In the genomic region with DNA sequence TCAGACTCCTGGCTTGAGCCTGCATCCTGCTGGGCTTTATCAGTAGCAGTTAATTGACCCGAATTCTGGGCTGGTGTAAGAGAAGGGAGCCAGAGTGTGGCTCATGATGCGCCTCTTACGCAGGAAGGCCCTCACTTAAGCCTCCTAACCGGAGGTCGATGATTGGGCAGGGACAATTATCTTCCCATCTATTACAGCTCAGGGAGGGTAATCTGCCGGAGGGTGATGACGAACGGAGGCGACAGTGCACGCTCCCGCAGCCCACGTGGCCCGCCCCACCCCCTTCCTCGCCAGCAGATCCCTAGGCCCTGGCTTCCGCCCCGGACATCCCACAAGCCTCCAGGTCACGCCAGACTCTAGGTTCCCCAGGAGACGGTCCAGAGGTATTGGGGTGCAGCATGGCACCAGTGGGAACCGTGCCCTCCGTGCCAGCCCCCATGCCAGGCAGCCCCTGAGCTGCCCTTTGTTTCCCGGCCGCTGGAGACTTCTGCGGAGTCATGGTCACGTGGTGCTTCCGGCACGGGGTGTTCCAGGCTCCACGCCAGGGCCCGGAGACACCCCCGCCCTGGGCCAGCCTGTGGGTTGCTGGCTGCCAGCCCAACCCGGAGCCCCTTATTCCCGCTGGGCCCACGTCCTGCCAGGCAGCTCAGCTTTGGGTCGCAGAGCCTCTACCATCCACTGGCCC, we compare ENCODE assay signal across 7 mouse cellular contexts. TPM values are rescaled to one million over a fixed set of nuclear protein-coding genes. Genes with fewer than 3 reads are reported as not detected.
DNase-seq lines count a peak whose midpoint lies in the region; ATAC-seq and TF ChIP-seq lines count a peak whose summit lies in the region.

No protein-coding gene starts in this region.

- DNase-seq in adrenal gland, postnatal 4 days (ENCODE audit: low spot score in 2 of 2): peak; percentile 57 to 61
- peak; percentile 92 for DNase-seq in heart, adult 8-10 months (ENCODE audit: low spot score)
- peak; percentile 94 for DNase-seq in kidney, adult 9 months
- DNase-seq in limb, embryonic 14.5 days (ENCODE audit: low spot score): peak; percentile 61
- DNase-seq in spleen, adult 2 months (ENCODE audit: low read depth in 1 of 2, low spot score in 2 of 2): peak; percentile 41 to 61

- H3K4me3 ChIP-seq in embryonic facial prominence, embryonic 13.5 days: peak overlapping the region; percentile 38
- peak overlapping the region; percentile 23 for H3K4me3 ChIP-seq in limb, embryonic 14.5 days (replicated peaks; ENCODE audit: low read length)
- H3K4me3 ChIP-seq in midbrain, embryonic 16.5 days (ENCODE audit: low read depth, low read length): peak overlapping the region; percentile 26
- H3K4me3 ChIP-seq in spleen, adult 2 months (ENCODE audit: extremely low read depth, insufficient read depth, insufficient read length): peak overlapping the region; percentile 54

- peak overlapping the region; percentile 72 for H3K9ac ChIP-seq in embryonic facial prominence, embryonic 13.5 days
- peak overlapping the region; percentile 65 for H3K9ac ChIP-seq in limb, embryonic 14.5 days (ENCODE audit: low read depth, low read length, severe bottlenecking)
- H3K9ac ChIP-seq in midbrain, embryonic 16.5 days (ENCODE audit: low read depth, low read length): peak overlapping the region; percentile 70

- H3K4me2 ChIP-seq in embryonic facial prominence, embryonic 13.5 days: peak overlapping the region; percentile 63
- H3K4me2 ChIP-seq in limb, embryonic 14.5 days (replicated peaks; ENCODE audit: low read depth, low read length, severe bottlenecking): peak overlapping the region; percentile 60
- peak overlapping the region; percentile 64 for H3K4me2 ChIP-seq in midbrain, embryonic 16.5 days (ENCODE audit: low read length)

- TF ChIP-seq POLR2A in limb, embryonic 14.5 days (IDR thresholded peaks at IDR 0.05; ENCODE audit: borderline replicate concordance, extremely low read depth, insufficient read depth, insufficient read length): no peak
- TF ChIP-seq POLR2A in spleen, adult 2 months (IDR thresholded peaks at IDR 0.05; ENCODE audit: low read depth, low read length): no peak

- 6% methylated on average over 33 of the region's 33 CpGs for WGBS in embryonic facial prominence, embryonic 13.5 days
- 7% methylated on average over 30 of the region's 33 CpGs for WGBS in limb, embryonic 14.5 days
- WGBS in midbrain, embryonic 16.5 days: 2% methylated on average over 33 of the region's 33 CpGs
- WGBS in spleen, adult 2 months: 3% methylated on average over 33 of the region's 33 CpGs

- no peaks in the 10 kb centered on the region for H3K9me3 ChIP-seq in embryonic facial prominence, embryonic 13.5 days
- no peaks in the 10 kb centered on the region for H3K9me3 ChIP-seq in limb, embryonic 14.5 days (ENCODE audit: control insufficient read depth, low read length)
- H3K9me3 ChIP-seq in midbrain, embryonic 16.5 days (replicated peaks; ENCODE audit: control insufficient read depth, low read length, poor library complexity, severe bottlenecking): no peaks in the 10 kb centered on the region

- no peaks in the 10 kb centered on the region for H3K36me3 ChIP-seq in embryonic facial prominence, embryonic 13.5 days
- no peaks in the 10 kb centered on the region for H3K36me3 ChIP-seq in limb, embryonic 14.5 days (ENCODE audit: control insufficient read depth, insufficient read depth, low read length)
- no peaks in the 10 kb centered on the region for H3K36me3 ChIP-seq in midbrain, embryonic 16.5 days (ENCODE audit: control insufficient read depth, insufficient read depth, low read length)
- H3K36me3 ChIP-seq in spleen, adult 2 months (ENCODE audit: control insufficient read depth, insufficient read depth, low read length): no peaks in the 10 kb centered on the region

- H3K4me1 ChIP-seq in embryonic facial prominence, embryonic 13.5 days: peaks cover 51% of the 10 kb centered on the region
- H3K4me1 ChIP-seq in limb, embryonic 14.5 days (ENCODE audit: control insufficient read depth, insufficient read depth, low read length): peaks cover 22% of the 10 kb centered on the region
- peaks cover 25% of the 10 kb centered on the region for H3K4me1 ChIP-seq in midbrain, embryonic 16.5 days (ENCODE audit: control insufficient read depth, insufficient read depth, low read length)
- H3K4me1 ChIP-seq in spleen, adult 2 months (ENCODE audit: control insufficient read depth, insufficient read depth, insufficient read length): peaks cover 5% of the 10 kb centered on the region; the same call in 1 of the 2 replicates

- TF ChIP-seq CTCF in spleen, adult 2 months (IDR thresholded peaks at IDR 0.05; ENCODE audit: extremely low read depth, insufficient read depth, insufficient read length, insufficient replicate concordance): no peak

- H3K27me3 ChIP-seq in embryonic facial prominence, embryonic 13.5 days: no peaks in the 10 kb centered on the region
- H3K27me3 ChIP-seq in limb, embryonic 14.5 days (ENCODE audit: control insufficient read depth, insufficient read depth, low read length): no peaks in the 10 kb centered on the region
- H3K27me3 ChIP-seq in midbrain, embryonic 16.5 days (ENCODE audit: control insufficient read depth, insufficient read depth, low read depth, low read length): no peaks in the 10 kb centered on the region
- H3K27me3 ChIP-seq in spleen, adult 2 months (ENCODE audit: control insufficient read depth, insufficient read depth, low read length): no peaks in the 10 kb centered on the region

- ATAC-seq in embryonic facial prominence, embryonic 13.5 days (ENCODE audit: insufficient number of reproducible peaks, insufficient read depth, low FRiP score, low TSS enrichment, low read depth): peak; percentile 79
- ATAC-seq in limb, embryonic 14.5 days (ENCODE audit: low FRiP score, low read depth): peak; percentile 86
- peak; percentile 89 for ATAC-seq in midbrain, embryonic 16.5 days

- H3K27ac ChIP-seq in embryonic facial prominence, embryonic 13.5 days: peak overlapping the region; percentile 92
- H3K27ac ChIP-seq in limb, embryonic 14.5 days (replicated peaks; ENCODE audit: low read depth, low read length): peak overlapping the region; percentile 94
- peak overlapping the region; percentile 94 for H3K27ac ChIP-seq in midbrain, embryonic 16.5 days (ENCODE audit: low read length)
- peak overlapping the region; percentile 69 for H3K27ac ChIP-seq in spleen, adult 2 months (ENCODE audit: insufficient read depth, low read length)

RNA-seq across cellular contexts. Expression of a gene that starts 9.0 kb away (rescaled TPM):
- total RNA-seq in adrenal gland, postnatal 4 days (2021): under 1 TPM; 0.76 to 0.78 TPM
- polyA plus RNA-seq in embryonic facial prominence, embryonic 13.5 days (2015; fragmentation: Nextera tagmentation; extraction: Ambion mirVana): 0.31 TPM in 1 of 2 replicates, not detected in the other
- not detected for total RNA-seq in heart, adult 8-10 months (2022)
- polyA plus RNA-seq in limb, embryonic 14.5 days (2012; rRNA removed): 0.36 and 0.43 TPM in 2 replicates
- not detected in 2 replicates for polyA plus RNA-seq in limb, embryonic 14.5 days (2014; fragmentation: Nextera tagmentation; extraction: Ambion mirVana)
- polyA plus RNA-seq in midbrain, embryonic 16.5 days (2015; fragmentation: Nextera tagmentation; extraction: Ambion mirVana): 0.65 and 0.84 TPM in 2 replicates
- polyA plus RNA-seq in spleen, adult 2 months (2012; rRNA removed): 0.52 and 0.55 TPM in 2 replicates

RNA-seq across cellular contexts. Expression of a gene that starts 31.7 kb away (rescaled TPM):
- 10 to 100 TPM; 48.9 to 55.2 TPM for total RNA-seq in adrenal gland, postnatal 4 days (2021)
- 58.2 and 64.3 TPM in 2 replicates for polyA plus RNA-seq in embryonic facial prominence, embryonic 13.5 days (2015; fragmentation: Nextera tagmentation; extraction: Ambion mirVana)
- total RNA-seq in heart, adult 8-10 months (2022): 10 to 100 TPM in 1 of 4 experiments, 1 to 10 TPM in 3; 7.5 to 11.8 (median 9.2) TPM
- polyA plus RNA-seq in limb, embryonic 14.5 days (2012; rRNA removed): 29.2 and 30.9 TPM in 2 replicates
- polyA plus RNA-seq in limb, embryonic 14.5 days (2014; fragmentation: Nextera tagmentation; extraction: Ambion mirVana): 80.7 and 86.6 TPM in 2 replicates
- 5.9 and 6.8 TPM in 2 replicates for polyA plus RNA-seq in midbrain, embryonic 16.5 days (2015; fragmentation: Nextera tagmentation; extraction: Ambion mirVana)
- 130 and 135 TPM in 2 replicates for polyA plus RNA-seq in spleen, adult 2 months (2012; rRNA removed)

Comparison
In these comparisons a context has a peak if more than half of its experiments do, and no peak if none do; other contexts are left out.
1. Peak in every context shown above with its lines: DNase-seq, ATAC-seq, H3K4me3 ChIP-seq and H3K27ac ChIP-seq.